Mouse (Mus musculus) embryo, embryonic 11 days (tissue): ENCODE results near the gene Ezr.
"Not testable (repeated sequence)": the region's sequence is repeated elsewhere in the genome, so short reads cannot be mapped to it uniquely, and the experiment has no call there.

Experiments
- DNase-seq: peaks from one replicate; pipeline ENCODE4 v3.0.0-alpha.2; 2015

Gene Ezr

GRCm38 (mm10) chr17:6702625-6703221 lies 79.9 kb downstream of the Ezr start:
- DNase-seq, result not testable (repeated sequence)

GRCm38 (mm10) chr17:6700077-6700476 lies 82.5 kb downstream of the Ezr start:
- not testable (repeated sequence) for DNase-seq

GRCm38 (mm10) chr17:6699502-6699901 lies 83.1 kb downstream of the Ezr start:
- not testable (repeated sequence) for DNase-seq

- DNase-seq, result peak; percentile 44
Observed at GRCm38 (mm10) chr17:6697224-6697775, 85.3 kb downstream of the Ezr start.

GRCm38 (mm10) chr17:6696521-6696920 lies 86.1 kb downstream of the Ezr start:
- not testable (repeated sequence) for DNase-seq

- DNase-seq, result not testable (repeated sequence)
Observed at GRCm38 (mm10) chr17:6695712-6696111, 86.9 kb downstream of the Ezr start.

- peak; percentile 58 for DNase-seq
Observed at GRCm38 (mm10) chr17:6691596-6691995, 91.0 kb downstream of the Ezr start.

- not testable (repeated sequence) for DNase-seq
Observed at GRCm38 (mm10) chr17:6689344-6689743, 93.2 kb downstream of the Ezr start.
